Mouse (Mus musculus) spleen, postnatal 10 days (tissue): Measurements from ENCODE around the gene Ralgapa1.
A peak's percentile ranks its signal among the peaks of the same experiment; 100 is the strongest.

Experiments used
- DNase-seq, 2 experiments: peaks; one replicate each; pipeline ENCODE4 v3.0.0; 2021 to 2022; ENCODE audit warnings: low spot score in 2 of 2

The Ralgapa1 gene

DNA sequence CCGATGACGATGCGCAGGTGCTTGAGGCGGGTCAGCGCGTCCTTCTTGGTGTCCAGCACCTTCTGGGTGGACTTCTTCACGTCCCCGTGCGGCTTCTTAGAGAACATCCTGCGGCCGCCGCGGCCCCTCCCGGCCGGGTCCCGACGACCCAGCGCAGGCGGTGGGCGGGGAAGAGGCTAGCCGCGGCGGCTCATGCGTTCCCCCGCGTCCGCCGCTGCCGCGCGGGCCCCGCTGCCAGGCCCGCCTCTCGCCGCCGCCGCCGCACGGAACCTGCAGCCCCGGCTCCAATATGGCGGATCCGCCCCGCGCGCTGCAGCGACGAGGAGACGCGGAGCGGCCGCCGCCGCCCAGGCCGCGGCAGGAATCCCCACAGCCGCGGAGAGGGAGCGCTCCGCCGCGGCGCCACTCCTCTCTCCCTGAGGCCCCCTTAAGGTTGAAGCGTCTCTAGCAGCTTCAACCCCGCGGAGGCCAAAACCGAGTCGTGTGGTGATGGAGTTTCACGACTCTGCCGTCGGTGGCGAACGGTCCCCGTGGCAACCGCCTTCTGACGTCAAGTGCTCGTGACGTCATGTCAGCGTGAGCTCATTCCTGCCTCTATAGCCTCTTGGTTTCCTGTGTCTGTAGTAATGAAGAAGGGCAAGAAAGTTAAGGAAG is at the start of gene Ralgapa1:
Gene Ralgapa1, minus strand, starts transcription at position 507 of the 654 bp plus-strand sequence.
- DNase-seq, result peak; percentile 82 to 92

DNA sequence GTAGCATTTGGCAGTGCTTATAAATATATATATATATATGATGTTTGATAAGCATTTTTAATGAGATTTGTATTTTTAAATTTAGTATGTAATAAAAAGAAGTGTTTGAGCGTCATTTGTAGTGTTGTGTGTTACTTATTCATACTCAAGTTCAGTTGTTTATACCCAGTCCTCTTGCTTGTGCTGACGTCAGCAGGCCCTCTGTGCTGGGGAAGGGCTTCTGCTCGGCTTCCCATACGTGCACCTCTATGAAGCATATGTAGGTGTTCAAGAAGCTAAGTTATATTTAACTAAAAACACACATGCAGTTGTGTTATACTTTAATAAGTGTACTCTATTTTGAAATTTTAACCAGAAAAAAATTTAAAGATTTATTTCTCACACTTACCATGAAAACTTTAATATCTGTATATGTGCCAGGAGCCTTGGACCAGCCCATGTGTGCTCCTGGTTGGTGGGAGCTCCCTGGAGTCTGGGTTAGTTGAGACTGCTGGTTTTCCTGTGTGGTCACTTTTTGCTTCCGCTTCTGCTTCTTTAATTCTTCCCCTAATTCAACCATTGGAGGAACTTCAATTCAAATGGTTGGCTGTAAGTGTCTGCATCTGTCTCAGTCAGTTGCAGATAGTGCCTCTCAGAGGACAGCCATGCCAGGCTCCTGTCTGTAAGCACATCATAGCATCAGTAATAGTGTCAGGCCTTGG is 48.8 kb upstream of the Ralgapa1 start:
- DNase-seq, result no peak

DNA sequence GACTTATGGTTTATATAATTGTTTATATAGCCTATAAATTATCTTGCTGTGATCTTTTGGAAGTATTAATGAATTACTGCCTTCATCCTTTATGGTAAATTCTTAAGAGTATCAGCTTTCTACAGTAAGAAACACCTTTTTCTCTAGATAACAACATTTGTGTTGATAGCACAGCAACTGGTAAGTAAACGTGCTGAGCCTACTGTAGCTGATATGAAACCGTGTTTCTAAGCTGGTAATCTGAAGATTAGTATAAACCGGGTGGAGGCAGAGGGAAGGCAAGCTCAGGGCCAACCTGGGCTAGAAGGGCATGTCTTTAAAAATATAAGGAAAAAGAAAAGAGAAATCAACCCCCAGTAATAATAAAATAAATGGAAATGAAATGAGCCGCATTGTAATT is 46.8 kb upstream of the Ralgapa1 start:
- DNase-seq, result no peak

DNA sequence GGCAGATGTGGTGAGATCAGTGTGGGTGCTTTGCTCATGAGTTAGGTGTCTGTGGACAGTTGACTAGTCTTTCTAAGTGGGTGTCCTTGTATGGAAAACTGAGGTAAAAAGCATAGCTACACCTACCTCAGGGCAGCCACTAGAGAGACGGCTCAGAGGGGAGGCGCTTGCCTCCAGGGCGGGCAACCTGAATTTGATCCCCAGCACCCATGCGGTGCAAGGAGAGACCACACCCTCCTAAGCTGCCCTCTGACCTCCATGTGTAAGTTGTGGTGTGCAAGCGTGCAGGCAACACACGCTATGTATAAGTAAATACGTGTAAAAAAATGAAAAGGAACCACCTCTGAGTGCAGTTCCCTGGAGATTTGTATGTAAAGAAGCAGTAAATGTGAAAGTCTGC is 39.7 kb upstream of the Ralgapa1 start:
- no peak for DNase-seq

DNA sequence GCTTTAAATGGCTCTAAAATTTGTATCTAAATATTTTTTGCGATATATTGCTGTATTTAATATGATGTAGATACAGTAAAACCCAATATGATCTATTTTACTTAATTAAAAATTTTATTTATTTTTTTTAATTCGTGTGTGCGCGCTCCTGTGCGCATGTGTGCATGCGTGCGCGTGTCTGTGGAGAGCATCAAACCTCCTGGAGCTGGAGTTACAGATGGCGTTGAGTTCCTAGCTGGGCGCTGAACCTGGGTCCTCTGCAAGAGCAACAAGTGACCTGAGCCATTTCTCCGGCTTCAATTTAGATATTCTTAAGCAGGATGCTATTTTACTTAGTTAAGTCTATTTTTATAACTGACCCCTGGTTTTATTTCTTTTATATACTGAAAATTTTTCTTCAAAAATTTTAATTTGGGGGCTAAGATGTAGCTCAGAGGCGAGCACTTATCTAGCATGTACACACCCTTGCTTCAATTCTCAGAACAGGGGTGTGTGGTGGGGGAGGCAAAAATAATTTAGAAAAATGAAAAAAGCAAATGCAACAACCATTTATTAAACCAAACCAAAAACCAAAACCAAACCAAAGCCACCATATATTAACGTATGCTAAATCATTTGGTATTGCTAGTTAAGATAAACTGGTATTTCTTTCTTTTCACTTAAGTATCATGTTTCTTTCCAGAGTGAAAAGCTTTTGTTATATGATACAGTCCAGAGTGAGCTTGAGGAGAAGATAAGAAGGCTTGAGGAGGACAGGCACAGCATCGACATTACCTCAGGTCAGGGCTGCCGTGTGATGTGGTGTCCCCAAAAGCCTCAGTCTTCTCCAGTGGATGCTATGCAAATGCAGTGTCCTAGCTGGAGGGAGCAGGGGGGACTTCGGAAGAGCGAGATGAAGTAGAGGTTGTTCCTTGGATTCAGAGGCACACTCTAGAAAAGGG is 38.7 kb upstream of the Ralgapa1 start:
- DNase-seq, result no peak

DNA sequence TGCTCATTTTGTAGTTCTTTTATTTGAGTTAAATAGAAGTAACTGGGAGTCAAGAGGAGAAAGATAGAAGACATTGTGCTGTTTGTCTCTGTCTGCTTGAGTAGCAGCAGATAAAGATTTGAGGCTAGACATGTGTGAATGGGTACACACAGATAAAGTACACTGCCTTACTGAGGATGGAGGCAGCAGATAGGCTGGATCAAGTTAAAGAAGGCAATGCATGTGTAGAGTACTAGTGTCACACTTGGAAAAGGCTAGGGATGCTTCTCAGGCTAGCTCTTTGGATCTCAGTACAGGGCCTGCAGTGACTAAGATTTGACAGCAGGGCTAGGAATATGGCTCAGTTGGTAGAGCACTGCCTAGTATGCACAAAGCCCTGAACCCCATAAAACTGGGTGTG is 29.7 kb upstream of the Ralgapa1 start:
- DNase-seq, result no peak

DNA sequence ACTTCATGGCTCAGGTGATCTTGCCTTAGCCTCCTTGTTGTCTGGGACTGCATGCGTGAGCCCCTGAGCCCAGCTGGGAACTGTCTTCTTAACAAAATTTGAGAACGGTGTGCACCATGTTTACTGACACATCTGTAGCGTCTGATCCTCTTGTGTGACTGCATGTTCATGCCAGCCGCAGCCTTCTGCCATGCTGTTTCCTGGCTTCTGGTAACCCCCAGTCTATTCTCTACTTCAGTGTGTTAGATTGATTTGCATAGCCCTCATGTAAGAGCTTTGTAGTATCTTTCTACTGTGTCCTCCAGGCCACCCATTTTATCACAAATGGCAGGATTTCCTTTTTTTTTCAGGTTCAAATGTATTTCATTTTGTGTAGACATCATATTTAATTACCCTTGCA is 26.9 kb upstream of the Ralgapa1 start:
- no peak for DNase-seq

DNA sequence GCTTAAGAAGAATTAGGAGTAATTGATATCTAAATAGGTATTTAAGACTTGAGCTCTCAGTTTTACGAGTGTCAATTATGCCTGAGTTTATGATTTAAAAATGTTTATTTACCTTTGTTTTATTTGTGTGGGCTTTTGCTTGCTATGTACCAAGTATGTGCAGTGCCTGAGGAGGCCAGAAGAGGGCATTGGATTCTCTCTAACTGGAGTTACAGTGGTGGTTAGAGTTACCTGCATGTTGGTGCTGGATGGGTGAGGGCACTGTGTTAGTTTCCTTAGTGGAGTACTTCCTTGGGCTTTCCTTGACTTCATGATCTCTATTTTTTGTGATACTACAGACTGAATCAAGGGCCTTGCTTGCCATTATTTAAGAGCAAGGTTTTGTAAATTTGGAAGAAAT is 25.8 kb upstream of the Ralgapa1 start:
- peak in 1 of 2 experiments; percentile 59 for DNase-seq

DNA sequence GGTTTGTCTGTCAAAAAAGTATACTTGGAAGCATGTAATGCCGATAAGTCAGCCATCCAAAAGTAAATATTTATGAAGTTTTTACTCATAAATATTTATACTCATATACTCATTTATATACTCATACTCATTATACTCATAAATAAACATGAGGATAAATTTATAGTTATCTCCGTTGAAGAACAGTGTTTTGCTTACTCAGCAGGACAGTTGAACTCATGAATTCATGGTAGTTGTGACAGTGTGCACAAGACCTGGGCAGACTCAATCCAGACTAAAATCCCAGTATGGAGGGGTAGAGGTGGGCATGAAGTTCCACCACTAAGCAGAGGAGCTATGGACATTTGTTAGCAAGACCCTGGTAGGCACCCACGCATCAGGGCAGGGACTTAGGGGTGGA is 16.5 kb upstream of the Ralgapa1 start:
- no peak for DNase-seq

DNA sequence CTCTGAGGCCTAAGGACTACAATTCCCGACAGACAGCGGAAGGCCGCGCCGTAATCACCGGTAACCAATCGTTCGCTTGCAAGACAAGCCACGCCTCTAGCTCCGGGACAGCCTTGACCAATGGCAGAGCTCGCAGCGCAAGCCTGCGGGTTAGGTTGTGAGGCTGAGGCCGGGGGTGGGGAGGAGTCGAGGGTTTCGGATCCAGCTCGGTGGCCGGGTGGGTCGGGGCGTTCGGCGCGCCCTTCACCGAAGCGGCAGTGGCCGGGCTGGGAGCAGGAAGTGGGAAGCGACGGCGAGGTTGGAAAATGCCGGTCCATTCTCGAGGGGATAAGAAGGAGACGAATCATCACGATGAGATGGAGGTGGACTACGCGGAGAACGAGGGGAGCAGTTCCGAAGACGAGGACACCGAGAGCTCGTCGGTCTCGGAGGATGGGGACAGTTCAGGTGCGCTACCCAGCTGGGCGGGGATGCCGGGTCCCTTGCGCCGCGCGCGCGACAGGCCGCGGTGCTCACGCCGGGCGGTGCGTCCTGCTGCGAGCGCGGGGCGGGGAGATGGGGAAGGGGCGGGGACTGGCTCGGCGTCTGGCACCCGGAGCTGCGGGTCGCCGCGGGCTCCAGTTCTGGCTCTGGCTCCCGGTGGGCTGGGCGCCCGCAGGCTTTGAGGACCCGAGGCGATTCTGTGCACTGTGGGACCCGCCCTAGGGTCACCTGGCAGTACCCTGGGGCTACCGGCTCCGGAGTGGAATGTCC is 15.4 kb upstream of the Ralgapa1 start, which contains the start of gene Brms1l:
Gene Brms1l, plus strand, starts transcription at position 126 of the 753 bp plus-strand sequence.
- peak; percentile 85 to 96 for DNase-seq

DNA sequence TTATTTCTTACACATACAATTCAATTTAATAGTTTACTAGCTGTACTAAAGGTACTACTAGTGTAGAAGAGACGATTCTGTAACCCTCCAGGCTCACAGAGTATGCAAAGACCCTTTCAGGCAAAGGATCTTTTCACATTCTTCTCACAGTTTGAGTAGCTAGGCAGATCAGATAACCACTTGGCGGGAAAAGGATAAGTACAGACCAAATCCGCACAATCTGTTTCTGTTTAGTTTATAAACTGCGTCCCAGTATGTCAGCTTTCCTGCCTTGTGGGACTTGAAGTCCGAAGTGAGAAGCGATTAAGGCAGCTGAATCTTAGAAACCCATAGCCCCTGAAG is 14.9 kb upstream of the Ralgapa1 start:
- DNase-seq, result no peak

DNA sequence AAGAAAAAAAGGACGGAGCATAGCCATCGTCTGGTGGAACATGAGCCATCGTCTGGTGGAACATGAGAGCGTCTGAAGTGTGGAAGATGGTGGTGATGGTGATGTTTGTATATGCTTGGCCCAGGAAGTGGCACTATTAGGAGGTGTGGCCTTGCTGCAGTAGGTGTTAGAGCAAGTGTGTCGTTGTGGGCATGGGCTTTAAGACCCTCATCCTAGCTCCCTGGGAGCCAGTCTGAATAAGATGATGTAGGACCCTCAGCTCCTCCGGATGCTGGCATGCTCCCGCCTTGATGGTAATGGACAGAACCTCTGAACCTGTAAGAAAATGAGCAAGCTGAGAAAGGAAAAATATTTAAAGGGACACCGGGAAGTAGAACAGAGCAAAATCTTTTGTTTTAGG is 13.9 kb upstream of the Ralgapa1 start:
- no peak for DNase-seq

DNA sequence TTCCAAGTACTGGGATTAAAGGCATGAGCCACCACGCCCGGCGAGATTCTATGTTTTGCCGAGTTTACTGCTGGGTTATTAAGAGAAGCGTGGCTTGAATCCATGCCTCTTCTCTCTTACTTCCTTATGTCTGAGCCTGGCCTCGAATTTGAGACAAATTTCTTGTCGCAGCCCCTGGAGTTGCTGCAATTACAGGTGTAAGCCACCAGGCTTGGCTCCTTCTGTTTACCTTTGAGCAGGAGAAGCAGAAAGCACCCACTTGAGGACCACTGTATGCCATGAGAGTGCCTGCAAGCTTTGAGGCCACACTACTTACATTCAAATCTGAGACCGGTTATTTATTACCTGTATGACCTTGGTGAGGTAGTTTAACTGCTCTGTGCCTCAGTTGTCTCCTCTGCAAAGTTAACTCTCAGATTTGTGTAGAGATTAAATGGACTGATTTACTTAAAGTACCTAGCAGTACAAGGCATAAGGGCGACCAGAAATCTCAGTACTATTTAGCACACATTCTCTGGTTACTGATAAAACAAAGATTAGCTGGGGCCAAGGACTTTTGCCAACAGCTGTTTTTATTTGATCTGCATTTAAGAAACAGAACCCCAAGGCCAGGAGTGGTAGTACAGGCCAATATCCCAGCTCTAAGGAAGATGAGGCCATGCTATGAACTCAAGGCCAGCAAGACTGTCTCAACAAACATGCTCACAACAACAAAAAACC is 13.1 kb upstream of the Ralgapa1 start:
- DNase-seq, result no peak

DNA sequence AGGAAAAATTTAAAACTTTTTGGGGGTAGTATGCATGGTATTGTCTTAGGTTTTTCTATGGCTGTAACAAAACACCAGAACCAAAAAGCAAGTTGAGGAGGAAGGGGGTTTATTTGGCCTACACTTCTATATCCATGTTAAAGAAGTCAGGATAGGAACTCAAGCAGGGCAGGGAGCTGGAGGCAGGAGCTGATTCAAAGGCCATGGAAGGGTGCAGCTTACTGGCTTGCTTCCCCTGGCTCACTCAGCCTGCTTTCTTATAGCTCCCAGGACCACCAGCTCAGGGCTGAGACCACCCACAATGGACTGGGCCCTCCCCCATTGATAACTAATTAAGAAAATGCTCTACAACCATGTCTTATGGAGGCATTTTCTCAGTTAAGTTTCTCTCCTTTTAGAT is 12.0 kb upstream of the Ralgapa1 start:
- DNase-seq, result no peak

DNA sequence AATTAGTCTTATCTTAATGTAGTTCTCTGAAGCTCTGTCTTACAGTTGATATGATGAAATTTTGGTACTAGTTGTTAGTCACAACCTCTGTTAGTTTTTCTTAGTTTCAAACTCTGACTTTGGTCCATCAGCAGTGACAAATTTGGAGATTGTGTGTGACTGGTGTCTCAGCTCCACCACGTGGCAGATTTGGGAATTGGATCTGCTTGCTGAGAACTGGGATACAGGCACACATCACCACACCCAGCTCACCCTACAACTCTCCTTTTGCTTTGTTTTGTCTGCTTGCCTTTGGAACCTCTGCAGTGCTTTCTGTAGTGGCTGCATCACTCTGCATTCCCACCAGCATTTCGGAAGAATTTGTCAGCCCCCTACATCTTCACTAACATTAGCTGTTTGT is 10.1 kb upstream of the Ralgapa1 start:
- peak; percentile 33 to 73 for DNase-seq

DNA sequence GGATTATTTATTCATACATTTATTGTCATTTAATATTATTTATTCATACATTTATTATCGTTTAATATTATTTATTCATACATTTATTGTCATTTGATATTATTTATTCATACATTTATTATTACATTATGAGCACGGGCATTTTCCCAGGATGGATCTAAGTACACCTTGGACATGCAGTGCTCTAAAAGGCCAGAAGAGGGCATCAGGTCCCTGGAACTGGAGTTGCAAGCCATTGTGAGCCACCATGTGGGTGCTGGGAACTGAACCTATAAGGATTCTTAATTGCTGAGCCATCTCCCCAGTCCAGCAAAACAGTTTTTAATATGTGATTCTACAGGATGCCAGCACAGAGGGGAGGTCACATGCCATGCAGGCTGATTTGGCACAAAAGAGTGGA is 4.6 kb upstream of the Ralgapa1 start:
- no peak for DNase-seq

DNA sequence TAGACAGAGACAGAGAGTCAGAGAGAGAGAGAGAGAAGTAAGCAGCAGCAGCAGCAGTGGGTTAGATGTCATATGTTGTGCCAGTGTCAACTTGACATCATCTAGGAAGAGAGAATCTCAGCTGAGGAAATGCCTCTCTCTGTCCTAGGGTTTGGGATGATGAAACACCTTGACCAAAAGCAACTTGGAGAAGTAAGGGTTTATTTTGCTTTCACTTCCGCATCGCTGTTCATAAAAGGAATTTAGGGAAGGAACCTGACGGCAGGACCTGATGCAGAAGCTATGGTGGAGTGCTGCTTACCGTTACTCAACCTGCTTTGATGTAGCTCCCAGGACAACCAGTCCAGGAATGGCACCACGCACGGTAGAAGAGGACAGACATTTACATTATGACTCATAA is 3.1 kb upstream of the Ralgapa1 start:
- DNase-seq, result no peak

DNA sequence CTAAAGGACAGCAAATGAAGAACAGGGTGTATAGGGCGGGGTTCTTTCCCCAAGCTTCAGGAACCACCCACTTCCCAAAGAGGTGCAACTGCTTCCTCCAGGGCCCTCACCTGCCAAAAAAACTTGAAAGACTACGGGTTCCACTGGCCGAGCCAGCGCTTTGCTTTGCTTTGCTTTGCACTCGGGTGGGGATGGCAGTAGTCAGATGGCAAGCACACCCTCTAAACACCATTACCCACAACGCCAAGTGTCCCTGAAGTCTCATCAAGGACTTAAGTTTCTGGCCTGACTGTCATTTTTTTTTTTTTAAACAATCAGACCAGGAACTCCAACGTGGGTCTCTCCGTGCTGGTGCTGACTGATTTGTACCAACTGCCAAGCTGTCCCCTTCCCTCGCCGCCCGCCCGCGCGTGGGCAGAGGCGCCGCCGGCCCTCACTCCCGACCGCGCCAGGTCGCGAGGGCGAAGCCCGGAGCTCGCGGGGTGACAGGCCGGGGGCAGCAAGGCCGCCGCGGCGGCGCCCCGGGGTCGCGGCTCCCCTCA is 777 bp downstream of the Ralgapa1 start:
- DNase-seq, result peak in 1 of 2 experiments; percentile 46

DNA sequence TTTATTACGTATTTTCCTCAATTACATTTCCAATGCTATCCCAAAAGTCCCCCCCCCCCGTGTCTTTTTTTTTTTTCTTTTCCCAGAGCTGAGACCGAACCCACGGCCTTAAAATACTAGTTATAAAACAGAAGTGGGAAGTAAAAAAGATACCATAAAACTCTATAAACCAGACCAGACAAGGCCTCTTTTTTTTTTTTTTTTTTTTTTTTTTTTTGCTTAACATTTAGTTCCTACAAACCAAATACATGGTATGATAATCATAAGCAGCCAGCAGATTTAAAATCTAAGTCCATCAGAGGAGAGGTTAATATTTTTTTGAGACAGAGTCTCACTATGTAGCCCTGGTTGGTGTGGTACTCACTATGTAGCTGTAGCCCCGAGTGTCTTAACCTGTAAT is 4.5 kb downstream of the Ralgapa1 start:
- DNase-seq, result no peak

DNA sequence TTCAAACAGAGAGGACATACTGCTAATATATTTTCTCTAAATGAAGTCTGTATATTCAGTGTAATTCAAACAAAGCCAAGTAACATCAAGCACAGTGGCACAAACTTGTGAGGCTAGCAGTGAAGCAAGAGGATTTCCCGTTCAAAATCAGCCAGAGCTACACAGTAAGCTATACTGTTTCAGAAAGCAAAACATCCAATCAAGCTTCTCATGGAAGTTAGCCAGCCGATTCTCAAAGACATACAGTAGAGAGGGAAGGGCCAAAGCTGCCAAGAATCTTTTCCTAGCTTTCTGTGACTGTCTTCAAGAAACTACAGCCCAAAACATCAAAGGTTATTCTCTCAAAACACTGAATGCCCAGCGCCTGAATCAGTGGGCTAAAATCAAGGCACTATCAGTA is 15.9 kb downstream of the Ralgapa1 start:
- DNase-seq, result no peak

DNA sequence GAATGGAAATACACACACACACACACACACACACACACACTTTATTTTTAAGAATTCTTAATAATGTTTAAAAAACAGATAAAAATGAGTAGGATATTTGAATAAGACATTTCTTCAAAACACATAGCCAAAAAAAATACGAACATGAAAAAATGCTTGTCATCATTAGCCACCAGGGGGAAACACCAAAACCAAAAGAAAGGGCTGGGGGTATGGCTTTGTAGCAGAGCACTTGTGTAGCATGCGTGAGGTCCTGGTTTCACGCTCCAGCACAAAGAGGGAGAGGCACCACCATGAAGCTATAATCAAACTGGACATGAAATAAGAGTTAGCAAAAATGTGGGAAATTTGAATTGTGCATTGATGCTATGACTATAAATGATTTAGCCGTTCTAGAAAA is 19.8 kb downstream of the Ralgapa1 start:
- no peak for DNase-seq
